Mouse (Mus musculus): ENCODE results near the gene Hes7. TPM values are rescaled to one million over a fixed set of nuclear protein-coding genes. Genes with fewer than 3 reads are reported as not detected.

The Hes7 gene
- total RNA-seq (2021), result under 1 TPM in 1 of 2 experiments, not detected in 1; 0.15 TPM
- long read RNA-seq, experiment 1, result 0 reads
- long read RNA-seq, experiment 2, result 0 reads

- peak; percentile 30 to 34 for DNase-seq
Observed at GRCm38 (mm10) chr11:69120221-69121000, at the start of gene Hes7. Gene Hes7, plus strand, starts transcription at chr11:69120404.

GRCm38 (mm10) chr11:69070590-69071222 lies 49.5 kb upstream of the Hes7 start, which contains the start of gene Tmem107:
Gene Tmem107, plus strand, starts transcription at chr11:69070806.
- DNase-seq, result peak; percentile 96 to 97

GRCm38 (mm10) chr11:69071262-69071661 lies 48.9 kb upstream of the Hes7 start:
- DNase-seq, result no peak

GRCm38 (mm10) chr11:69072234-69072633 lies 48.0 kb upstream of the Hes7 start:
- DNase-seq, result no peak

- DNase-seq, result no peak
Observed at GRCm38 (mm10) chr11:69072666-69073064, 47.5 kb upstream of the Hes7 start.

GRCm38 (mm10) chr11:69073065-69073888 lies 46.9 kb upstream of the Hes7 start:
- peak; percentile 91 for DNase-seq

GRCm38 (mm10) chr11:69073951-69074775 lies 46.0 kb upstream of the Hes7 start:
- DNase-seq, result peak in 1 of 2 experiments; percentile 38

- no peak for DNase-seq
Observed at GRCm38 (mm10) chr11:69074776-69075069, 45.5 kb upstream of the Hes7 start.

- DNase-seq, result no peak
Observed at GRCm38 (mm10) chr11:69075764-69076479, 44.3 kb upstream of the Hes7 start.

GRCm38 (mm10) chr11:69076572-69076971 lies 43.6 kb upstream of the Hes7 start:
- peak in 1 of 2 experiments; percentile 45 for DNase-seq

GRCm38 (mm10) chr11:69077316-69077715 lies 42.9 kb upstream of the Hes7 start:
- no peak for DNase-seq

GRCm38 (mm10) chr11:69078041-69078440 lies 42.2 kb upstream of the Hes7 start:
- DNase-seq, result no peak

GRCm38 (mm10) chr11:69078805-69079438 lies 41.3 kb upstream of the Hes7 start:
- peak; percentile 43 to 77 for DNase-seq

- no peak for DNase-seq
Observed at GRCm38 (mm10) chr11:69080102-69080854, 39.9 kb upstream of the Hes7 start.

- DNase-seq, result no peak
Observed at GRCm38 (mm10) chr11:69080855-69081222, 39.4 kb upstream of the Hes7 start.

GRCm38 (mm10) chr11:69081613-69082012 lies 38.6 kb upstream of the Hes7 start:
- DNase-seq, result no peak

- no peak for DNase-seq
Observed at GRCm38 (mm10) chr11:69085608-69086007, 34.6 kb upstream of the Hes7 start.

GRCm38 (mm10) chr11:69086390-69086789 lies 33.8 kb upstream of the Hes7 start:
- peak in 1 of 2 experiments; percentile 28 for DNase-seq

- peak in 1 of 2 experiments; percentile 27 for DNase-seq
Observed at GRCm38 (mm10) chr11:69087082-69087481, 33.1 kb upstream of the Hes7 start.

GRCm38 (mm10) chr11:69087597-69087996 lies 32.6 kb upstream of the Hes7 start:
- peak in 1 of 2 experiments; percentile 19 for DNase-seq

All from heart, adult 18-20 months (tissue).